Mouse (Mus musculus) lung, adult 2 months (tissue): ENCODE measurements around the gene Bcl2l11.

Experiments
- CTCF ChIP-seq: fragments of 200-500 bp; IDR thresholded peaks from 2 replicates; pipeline ENCODE4 v1.5.1; 2011; ENCODE audit warnings: mild to moderate bottlenecking, low read length, control low read depth; ENCODE audit not compliant: insufficient read depth
- POLR2A ChIP-seq: fragments of 200-500 bp; IDR thresholded peaks from 2 replicates; pipeline ENCODE4 v1.6.1; 2011; ENCODE audit warnings: low read depth, mild to moderate bottlenecking, control low read depth, low read length, borderline replicate concordance; ENCODE audit errors: extremely low read depth

DNA sequence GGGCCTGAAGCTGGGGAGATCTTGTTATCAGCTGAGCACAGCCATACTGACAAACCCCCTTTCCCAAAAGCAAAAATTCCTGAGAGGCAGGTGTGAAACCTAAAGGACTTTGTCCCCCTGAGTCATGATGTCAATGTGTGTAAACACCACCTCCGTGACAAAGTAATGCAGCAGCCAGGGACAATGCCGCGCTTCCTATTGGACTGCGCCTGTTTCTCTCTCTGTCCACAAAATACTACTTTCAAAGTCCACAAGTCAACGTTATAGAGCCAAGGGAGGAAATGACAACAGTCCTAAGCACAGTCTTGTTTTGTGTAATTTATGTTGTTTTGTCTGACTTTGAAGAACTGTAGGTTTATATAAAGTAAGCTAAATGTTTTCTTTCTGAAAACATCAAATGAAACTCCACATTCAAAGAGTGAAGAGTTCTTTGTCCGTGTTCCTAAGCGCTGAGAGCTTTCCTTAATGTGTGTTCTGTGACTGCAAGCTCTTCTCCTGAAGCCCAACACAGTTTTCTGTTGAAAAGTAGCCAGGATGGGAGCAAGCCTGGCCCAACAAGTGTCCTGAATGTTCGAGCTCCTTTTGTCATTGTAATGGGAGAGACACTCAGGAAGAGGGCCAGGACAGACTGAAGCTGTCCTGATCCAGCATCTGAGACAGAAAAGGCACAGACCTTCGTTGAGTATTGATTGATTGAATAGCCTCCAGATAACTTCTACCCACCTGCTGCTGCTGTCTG is 48.9 kb downstream of the Bcl2l11 start:
- no peak for TF ChIP-seq CTCF
- no peak for TF ChIP-seq POLR2A
